Mouse (Mus musculus) olfactory bulb, adult 2 months (tissue): ENCODE results near the gene Atn1. TPM values are rescaled to one million over a fixed set of nuclear protein-coding genes. Genes with fewer than 3 reads are reported as not detected.

Experiments used
- H3K27ac ChIP-seq: fragments of 200-500 bp; 2 replicates; pipeline ENCODE4 v1.5.1; 2012; ENCODE audit warnings: low read depth, low read length; ENCODE audit not compliant: insufficient read depth
- H3K4me1 ChIP-seq: fragments of 200-500 bp; 2 replicates; pipeline ENCODE4 v1.6.1; 2012; ENCODE audit warnings: low read length; ENCODE audit not compliant: control insufficient read depth, insufficient read depth
- H3K4me3 ChIP-seq: fragments of 200-500 bp; 2 replicates; pipeline ENCODE4 v1.5.1; 2012; ENCODE audit warnings: mild to moderate bottlenecking, low read depth, low read length, moderate library complexity; ENCODE audit not compliant: insufficient read depth
- CTCF ChIP-seq: fragments of 200-500 bp; IDR thresholded peaks from 2 replicates; pipeline ENCODE4 v1.5.1; 2012; ENCODE audit warnings: low read depth, mild to moderate bottlenecking, low read length, moderate library complexity; ENCODE audit not compliant: insufficient read depth
- POLR2A ChIP-seq: fragments of 200-500 bp; IDR thresholded peaks from 2 replicates; pipeline ENCODE4 v1.6.1; 2012; ENCODE audit warnings: mild to moderate bottlenecking, low read depth, low read length, moderate library complexity; ENCODE audit not compliant: insufficient read depth
- WGBS: fragments of 180-500 bp; shearing (Covaris S2); methylation state at CpG from one replicate; pipeline ENCODE4 v1.1.7; 2018; 5-methylcytosine and 5-hydroxymethylcytosine counted together
- polyA plus RNA-seq: library from polyadenylated mRNA; stranded (reverse); fragments of >200 nt; gene quantifications from 2 replicates; pipeline ENCODE4 v1.2.4, GENCODE M21; 2012; ENCODE audit warnings: low replicate concordance; ENCODE audit not compliant: missing spikeins, insufficient read depth, insufficient read length

Atn1 gene
- polyA plus RNA-seq, 1 experiment, result not detected

DNA sequence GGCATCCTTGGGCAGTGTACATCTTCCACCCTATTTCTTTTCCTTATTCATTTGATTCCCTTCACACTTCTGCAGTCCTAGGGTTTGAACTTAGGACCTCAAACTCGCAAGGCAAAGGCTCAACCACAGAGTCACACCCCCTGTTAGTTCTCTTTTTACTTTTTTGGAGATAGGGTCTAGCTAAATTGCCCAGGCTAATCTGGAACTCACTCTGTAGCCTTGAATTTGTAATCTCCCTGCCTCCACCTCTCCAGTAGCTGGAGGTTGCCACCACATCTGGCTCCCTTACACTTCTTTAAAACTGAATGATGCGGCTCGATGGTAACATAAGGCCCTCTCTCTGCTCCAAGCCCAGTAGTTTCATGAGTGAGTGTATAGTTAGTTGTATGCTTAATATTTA is 21.9 kb downstream of the Atn1 start:
- TF ChIP-seq CTCF, result no peak
- peaks cover 15% of the 10 kb centered on the region for H3K4me1 ChIP-seq
- no peak overlapping the region for H3K27ac ChIP-seq
- WGBS, result 91% methylated on average over 3 of the region's 3 CpGs
- H3K4me3 ChIP-seq, result no peak overlapping the region

DNA sequence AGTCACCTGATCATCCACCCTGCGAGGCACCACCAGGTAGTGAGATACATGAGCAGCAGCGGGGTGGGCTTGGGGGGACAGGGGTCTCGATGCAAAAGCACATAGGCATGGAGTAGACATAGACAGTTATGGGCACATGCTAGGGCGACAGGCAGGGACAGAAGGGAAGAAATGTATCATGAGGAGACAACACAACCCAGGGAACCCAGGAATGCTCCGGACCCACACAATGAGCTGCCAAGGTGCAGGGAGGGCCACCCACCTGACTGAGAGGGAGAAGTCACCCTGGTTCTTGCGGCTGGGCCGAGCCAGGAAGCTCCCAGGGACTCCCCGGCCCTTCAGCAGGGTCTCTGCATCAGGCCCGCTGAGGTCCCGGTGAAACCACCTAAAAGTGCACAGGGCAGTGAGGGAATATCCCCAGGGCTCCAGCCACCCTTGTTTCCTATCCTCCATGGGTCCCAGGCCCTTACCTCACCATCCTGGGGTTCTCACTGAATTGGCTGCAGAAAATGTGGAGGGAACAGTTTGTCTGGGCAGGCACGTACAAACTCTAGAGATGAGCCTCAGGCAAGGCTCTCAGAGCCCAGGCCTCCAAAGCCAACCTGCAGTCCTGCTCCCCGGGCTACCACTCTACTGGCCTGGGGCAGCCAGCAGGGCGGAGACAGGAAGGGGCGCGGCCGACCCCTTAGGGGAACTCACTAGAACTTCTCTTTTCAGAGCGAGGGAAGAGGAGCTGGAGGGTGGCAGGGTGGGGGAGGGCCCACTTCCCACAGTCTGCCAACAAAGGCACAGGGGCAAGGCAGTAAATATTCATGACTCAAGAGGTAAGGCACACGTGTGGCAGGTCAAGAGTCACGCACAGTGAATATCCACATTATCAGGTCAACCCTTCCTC is 23.6 kb downstream of the Atn1 start:
- TF ChIP-seq CTCF, result no peak
- no peak for TF ChIP-seq POLR2A
- H3K4me3 ChIP-seq, result no peak overlapping the region; the same call in 1 of the 2 replicates
- WGBS, result 63% methylated on average over 19 of the region's 19 CpGs
- peaks cover 4% of the 10 kb centered on the region; the same call in 1 of the 2 replicates for H3K4me1 ChIP-seq
- H3K27ac ChIP-seq, result no peak overlapping the region

DNA sequence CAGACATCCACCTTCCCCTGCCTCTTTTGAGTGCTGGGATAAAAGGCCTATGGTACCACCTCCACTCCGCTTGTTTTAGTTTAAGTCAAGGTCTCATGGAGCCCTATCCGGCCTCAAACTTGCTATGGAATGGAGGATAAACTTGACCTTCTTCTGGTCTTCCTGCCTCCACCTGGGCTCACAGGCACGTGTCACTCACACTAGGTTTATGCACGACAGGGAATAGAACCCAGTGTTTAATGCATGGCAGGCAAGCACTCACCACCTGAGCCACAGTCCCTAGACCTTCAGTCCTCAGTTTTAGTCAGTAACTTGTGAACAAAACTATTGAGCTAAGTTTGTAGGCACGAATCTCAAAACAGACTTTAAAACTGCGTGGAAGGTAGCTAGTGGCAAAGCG is 25.3 kb downstream of the Atn1 start:
- Histone ChIP-seq H3K4me1 (peaks cover 4% of the 10 kb centered on the region; the same call in 1 of the 2 replicates), H3K4me3 (no peak overlapping the region), H3K27ac (no peak overlapping the region)
- WGBS, result 86% methylated on average over 7 of the region's 7 CpGs
- TF ChIP-seq POLR2A (no peak), CTCF (no peak)

DNA sequence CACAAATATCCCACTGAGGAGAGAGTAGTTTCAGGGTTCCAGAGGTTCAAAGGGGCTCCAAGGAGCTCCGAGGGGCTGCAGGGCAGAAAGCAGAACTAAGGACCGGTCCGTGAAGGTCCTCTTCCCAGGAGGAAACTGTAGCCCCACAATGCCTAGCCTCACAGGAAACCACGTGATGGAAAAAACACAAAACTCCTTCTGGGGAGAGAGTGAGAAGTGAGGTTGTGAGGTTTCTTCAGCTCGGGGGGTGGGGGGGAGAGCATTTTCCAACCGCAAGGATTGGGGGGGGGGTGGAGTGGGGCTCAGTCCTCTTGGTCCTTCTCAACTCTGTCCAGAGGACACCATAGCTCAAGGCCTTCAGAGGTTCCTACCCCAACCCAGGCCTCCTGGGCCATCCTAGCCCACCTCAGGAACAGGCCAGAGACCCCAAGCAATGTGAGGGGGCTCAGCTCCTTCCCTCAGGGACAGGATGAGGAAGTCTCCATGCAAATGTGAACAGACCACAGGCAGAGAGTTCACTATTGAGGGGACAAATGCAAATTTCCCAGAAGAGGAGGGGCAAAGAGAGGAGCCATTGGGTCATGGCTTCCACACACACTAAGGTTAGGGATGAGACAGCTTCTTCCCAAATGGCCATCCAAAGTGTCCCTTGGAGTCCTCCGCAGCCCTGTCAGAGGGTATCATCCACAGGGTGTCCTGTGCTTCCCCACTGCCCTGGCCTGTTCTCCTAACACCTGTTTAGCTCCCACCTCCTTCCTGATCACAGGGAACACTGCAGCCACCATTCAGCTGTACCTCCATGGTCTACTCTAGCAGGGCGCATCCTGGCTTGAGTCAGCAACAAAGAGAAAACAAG is 26.2 kb downstream of the Atn1 start:
- Histone ChIP-seq H3K4me1 (peaks cover 4% of the 10 kb centered on the region; the same call in 1 of the 2 replicates), H3K27ac (no peak overlapping the region), H3K4me3 (no peak overlapping the region)
- 88% methylated on average over 8 of the region's 8 CpGs for WGBS
- no peak for TF ChIP-seq POLR2A
- no peak for TF ChIP-seq CTCF

DNA sequence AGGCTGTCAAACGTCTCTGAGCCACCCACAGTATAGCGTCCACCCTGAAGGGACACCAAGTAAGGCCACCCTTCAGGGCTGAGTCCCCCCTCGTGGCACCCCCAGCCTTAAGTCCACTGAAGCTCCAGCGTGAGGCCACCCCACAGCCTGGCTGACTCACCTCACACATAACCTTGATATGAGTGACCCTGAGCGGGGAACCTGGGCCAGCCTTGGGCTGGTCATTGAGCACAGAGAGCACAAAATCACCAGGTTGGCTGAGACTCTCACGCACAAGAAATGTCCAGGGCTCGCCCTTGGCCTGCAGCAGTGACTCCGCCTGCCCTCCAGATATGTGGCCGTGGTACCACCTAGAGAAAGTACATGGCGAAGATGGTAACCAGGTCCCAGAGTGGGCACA is 27.7 kb downstream of the Atn1 start:
- TF ChIP-seq CTCF, result no peak
- TF ChIP-seq POLR2A, result no peak
- peaks cover 4% of the 10 kb centered on the region; the same call in 1 of the 2 replicates for H3K4me1 ChIP-seq
- WGBS, result 91% methylated on average over 10 of the region's 10 CpGs
- no peak overlapping the region for H3K27ac ChIP-seq
- H3K4me3 ChIP-seq, result no peak overlapping the region

DNA sequence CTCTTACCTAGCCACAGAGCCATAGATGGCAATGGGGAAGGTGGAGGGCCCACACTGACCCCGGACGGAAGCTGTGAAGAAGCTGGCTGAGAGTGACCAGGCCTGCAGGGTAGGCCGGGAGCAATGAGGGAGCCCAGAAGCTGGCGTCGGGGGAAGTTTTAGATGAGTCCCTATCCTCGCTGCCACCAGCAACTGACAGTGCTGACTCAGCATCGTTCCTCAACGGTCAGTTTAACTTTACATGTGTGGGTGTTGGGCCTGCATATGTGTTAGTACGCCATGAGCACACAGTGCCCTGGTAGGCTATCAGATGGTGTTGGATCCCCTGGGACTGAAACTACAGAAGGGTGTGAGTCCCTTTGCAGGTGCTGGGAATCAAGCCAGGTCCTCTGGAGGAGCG is 31.9 kb downstream of the Atn1 start:
- 90% methylated on average over 10 of the region's 10 CpGs for WGBS

DNA sequence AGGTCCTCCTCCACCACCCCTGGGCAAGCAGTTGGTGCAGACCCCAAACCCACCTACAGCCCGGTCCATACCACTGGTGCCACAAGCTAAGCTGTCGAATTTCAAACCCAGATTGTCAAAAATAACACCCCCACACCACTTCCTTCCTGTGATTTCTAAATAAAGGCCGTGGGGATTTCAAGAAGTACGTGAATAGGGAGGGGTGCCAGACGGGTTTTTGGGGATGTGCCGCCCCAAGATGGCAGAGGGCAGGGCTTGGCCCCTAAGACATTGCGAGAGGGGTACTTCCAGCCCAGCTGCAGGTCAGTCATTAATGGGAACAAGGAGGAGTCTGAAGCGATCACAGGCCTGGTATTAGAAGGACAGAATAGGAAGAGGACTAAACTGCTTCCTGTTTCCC is 32.8 kb downstream of the Atn1 start:
- WGBS, result 80% methylated on average over 8 of the region's 8 CpGs
- H3K27ac ChIP-seq, result no peak overlapping the region
- H3K4me1 ChIP-seq, result no peaks in the 10 kb centered on the region
- no peak overlapping the region for H3K4me3 ChIP-seq
- TF ChIP-seq CTCF (no peak), POLR2A (no peak)

More for the DNA sequence above, 31.9 kb downstream of the Atn1 start:
- no peaks in the 10 kb centered on the region for H3K4me1 ChIP-seq
- no peak overlapping the region for H3K27ac ChIP-seq
- TF ChIP-seq CTCF (no peak), POLR2A (no peak)
- H3K4me3 ChIP-seq, result no peak overlapping the region

DNA sequence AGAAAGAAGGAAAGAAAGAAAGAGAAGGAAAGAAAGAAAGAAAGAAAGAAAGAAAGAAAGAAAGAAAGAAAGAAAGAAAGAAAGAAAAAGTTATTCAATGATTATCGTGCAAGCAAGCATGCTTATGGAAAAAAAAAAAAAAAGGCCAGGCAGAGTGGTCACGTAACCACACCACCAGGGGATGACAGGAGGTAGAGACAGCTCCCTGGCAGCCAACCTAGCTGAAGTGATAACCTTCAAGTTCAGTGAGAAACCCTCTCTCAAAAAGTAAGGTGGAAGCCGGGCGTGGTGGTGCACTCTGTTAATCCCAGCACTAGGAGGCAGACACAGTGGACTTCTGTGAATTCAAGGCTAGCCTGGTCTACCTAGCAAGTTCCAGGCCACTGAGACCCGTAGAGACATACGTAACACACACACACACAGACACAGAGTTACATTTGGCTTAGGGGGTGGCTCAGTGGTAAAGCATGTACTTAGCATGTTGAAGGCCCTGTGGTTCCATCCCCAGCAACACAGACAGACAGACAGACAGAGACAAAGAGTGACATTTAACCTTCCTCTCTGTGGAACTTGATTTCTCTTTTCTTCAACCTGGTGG is 33.3 kb downstream of the Atn1 start:
- no peak for TF ChIP-seq POLR2A
- TF ChIP-seq CTCF, result no peak
- Histone ChIP-seq H3K27ac (no peak overlapping the region), H3K4me3 (no peak overlapping the region), H3K4me1 (no peaks in the 10 kb centered on the region)
- 82% methylated on average over 6 of the region's 6 CpGs for WGBS

DNA sequence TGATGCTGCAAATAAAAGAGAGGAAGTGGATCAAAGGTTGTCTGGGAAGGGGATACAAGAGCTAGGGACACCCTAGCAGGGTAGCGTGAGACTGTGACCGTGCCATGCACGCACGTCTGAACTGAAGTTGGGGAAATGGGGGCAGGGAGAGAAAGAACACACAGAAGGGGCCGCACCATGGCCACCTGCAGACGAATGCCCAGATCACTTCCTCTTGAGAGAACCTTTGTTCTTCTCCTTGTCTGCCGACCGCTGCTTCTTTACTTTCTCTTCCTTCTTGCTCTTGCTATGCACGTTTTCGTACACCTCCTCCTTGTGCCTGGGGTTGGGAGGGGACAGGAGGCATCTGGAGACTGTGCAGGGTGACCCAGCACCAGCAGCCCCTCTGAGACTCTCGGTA is 35.4 kb downstream of the Atn1 start:
- TF ChIP-seq CTCF (no peak), POLR2A (no peak)
- 60% methylated on average over 11 of the region's 11 CpGs for WGBS
- Histone ChIP-seq H3K4me3 (no peak overlapping the region), H3K4me1 (0 out of 2 replicates have a peak, but pooled peaks cover 3% of the 10 kb centered on the region), H3K27ac (no peak overlapping the region)
